Mouse (Mus musculus): Measurements from ENCODE around the gene Efcab11. TPM values are rescaled to one million over a fixed set of nuclear protein-coding genes. Genes with fewer than 3 reads are reported as not detected.
A peak's percentile ranks its signal among the peaks of the same experiment; 100 is the strongest.

Gene Efcab11
- total and polyA plus RNA-seq, 2 experiments from 2014 or later, result 4.3 to 4.7 TPM

DNA sequence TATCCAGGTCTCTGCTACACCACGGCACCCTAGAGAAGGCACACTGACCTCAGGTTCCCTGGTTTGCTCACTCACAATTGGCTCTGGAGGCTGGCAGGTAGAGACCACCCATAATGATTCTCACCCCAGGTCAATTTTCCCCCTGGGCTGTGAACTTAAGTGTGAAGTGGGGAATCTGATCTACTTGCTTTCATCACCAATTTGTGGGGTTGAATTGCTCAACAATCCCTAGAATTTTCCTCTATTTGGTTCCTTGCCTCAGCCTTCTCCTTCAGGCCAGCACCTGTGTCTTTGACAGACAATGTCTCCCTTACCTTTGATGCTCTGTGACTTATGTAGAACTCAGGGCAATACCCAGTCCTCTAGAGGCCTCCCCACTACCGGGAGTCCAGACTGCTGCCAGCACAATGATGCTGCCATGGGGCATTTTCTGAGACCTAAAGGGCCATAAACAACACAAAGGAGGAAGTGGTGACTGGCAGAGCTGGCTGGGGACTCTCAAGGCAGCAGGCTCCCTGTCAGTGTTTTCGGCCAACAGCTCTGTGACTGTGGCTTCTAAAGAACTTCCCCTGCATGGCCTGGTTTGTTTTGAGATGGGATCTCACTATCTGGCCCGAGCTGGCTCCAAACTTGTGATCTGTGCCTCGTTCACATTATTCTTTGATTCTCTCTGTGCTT lies 94.8 kb downstream of the Efcab11 start:
- Histone ChIP-seq H3K9ac (replicated peaks; ENCODE audit: low read length) (no peak overlapping the region), H3K4me1 (ENCODE audit: insufficient read depth, low read length) (no peaks in the 10 kb centered on the region), H3K27me3 (ENCODE audit: insufficient read depth, low read length) (no peaks in the 10 kb centered on the region), H3K4me3 (ENCODE audit: low read length) (no peak overlapping the region), H3K27ac (no peak overlapping the region), H3K4me2 (ENCODE audit: low read depth, low read length) (no peak overlapping the region), H3K36me3 (ENCODE audit: insufficient read depth, low read length) (no peaks in the 10 kb centered on the region), H3K9me3 (ENCODE audit: low read length) (no peaks in the 10 kb centered on the region)
- no peak for ATAC-seq
- TF ChIP-seq CTCF (IDR thresholded peaks at IDR 0.05; ENCODE audit: low read depth), result no peak
- 65% methylated on average over 5 of the region's 5 CpGs for WGBS
- no peak for DNase-seq (ENCODE audit: low spot score)

DNA sequence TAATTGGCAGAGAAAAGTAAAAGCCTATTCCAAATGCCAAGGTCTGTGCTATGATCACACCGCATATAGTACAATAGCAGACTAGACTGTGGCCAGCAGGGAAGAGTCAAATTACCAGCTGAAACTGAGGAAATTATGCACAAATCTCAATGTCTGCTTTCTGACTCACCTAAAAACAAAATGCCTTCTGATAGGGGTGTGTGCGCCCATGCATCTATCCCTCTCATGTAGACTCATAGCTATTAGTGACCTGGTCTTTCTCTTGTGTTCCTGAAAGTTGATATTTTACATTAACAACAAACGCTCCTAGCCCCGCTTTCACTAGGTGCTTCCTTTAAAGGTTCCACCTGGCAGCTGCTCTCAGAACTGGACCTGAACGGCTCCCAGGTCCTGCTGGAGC lies 102.5 kb downstream of the Efcab11 start:
- Histone ChIP-seq H3K36me3 (ENCODE audit: insufficient read depth, low read length) (no peaks in the 10 kb centered on the region), H3K4me1 (ENCODE audit: insufficient read depth, low read length) (no peaks in the 10 kb centered on the region), H3K27ac (no peak overlapping the region), H3K9me3 (ENCODE audit: low read length) (no peaks in the 10 kb centered on the region), H3K9ac (replicated peaks; ENCODE audit: low read length) (no peak overlapping the region), H3K4me2 (ENCODE audit: low read depth, low read length) (no peak overlapping the region), H3K4me3 (ENCODE audit: low read length) (no peak overlapping the region), H3K27me3 (ENCODE audit: insufficient read depth, low read length) (no peaks in the 10 kb centered on the region)
- no peak for DNase-seq (ENCODE audit: low spot score)
- 90% methylated on average over 5 of the region's 5 CpGs for WGBS
- no peak for TF ChIP-seq CTCF (IDR thresholded peaks at IDR 0.05; ENCODE audit: low read depth)
- ATAC-seq, result no peak

- no peak overlapping the region for H3K27ac ChIP-seq
- DNase-seq (ENCODE audit: low spot score) (no peak), ATAC-seq (no peak)
- H3K4me3 ChIP-seq (ENCODE audit: low read length), result no peak overlapping the region
- no peaks in the 10 kb centered on the region for H3K27me3 ChIP-seq (ENCODE audit: insufficient read depth, low read length)
- TF ChIP-seq CTCF (IDR thresholded peaks at IDR 0.05; ENCODE audit: low read depth), result no peak
- H3K4me1 ChIP-seq (ENCODE audit: insufficient read depth, low read length), result no peaks in the 10 kb centered on the region
- H3K36me3 ChIP-seq (ENCODE audit: insufficient read depth, low read length), result no peaks in the 10 kb centered on the region
- H3K9ac ChIP-seq (replicated peaks; ENCODE audit: low read length), result no peak overlapping the region
- H3K9me3 ChIP-seq (ENCODE audit: low read length), result no peaks in the 10 kb centered on the region
- WGBS, result 78% methylated on average over 3 of the region's 3 CpGs
- H3K4me2 ChIP-seq (ENCODE audit: low read depth, low read length), result no peak overlapping the region
These were observed 103.8 kb downstream of the Efcab11 start for GRCm38 (mm10) chr12:99780396-99780795.

GRCm38 (mm10) chr12:99779908-99780307 lies 104.3 kb downstream of the Efcab11 start:
- no peak overlapping the region for H3K4me3 ChIP-seq (ENCODE audit: low read length)
- DNase-seq (ENCODE audit: low spot score) (no peak), ATAC-seq (no peak)
- WGBS, result 36% methylated on average over 7 of the region's 7 CpGs
- no peak overlapping the region for H3K9ac ChIP-seq (replicated peaks; ENCODE audit: low read length)
- no peaks in the 10 kb centered on the region for H3K27me3 ChIP-seq (ENCODE audit: insufficient read depth, low read length)
- H3K36me3 ChIP-seq (ENCODE audit: insufficient read depth, low read length), result no peaks in the 10 kb centered on the region
- no peak overlapping the region for H3K27ac ChIP-seq
- H3K4me2 ChIP-seq (ENCODE audit: low read depth, low read length), result no peak overlapping the region
- H3K9me3 ChIP-seq (ENCODE audit: low read length), result no peaks in the 10 kb centered on the region
- no peaks in the 10 kb centered on the region for H3K4me1 ChIP-seq (ENCODE audit: insufficient read depth, low read length)
- TF ChIP-seq CTCF (IDR thresholded peaks at IDR 0.05; ENCODE audit: low read depth), result no peak

DNA sequence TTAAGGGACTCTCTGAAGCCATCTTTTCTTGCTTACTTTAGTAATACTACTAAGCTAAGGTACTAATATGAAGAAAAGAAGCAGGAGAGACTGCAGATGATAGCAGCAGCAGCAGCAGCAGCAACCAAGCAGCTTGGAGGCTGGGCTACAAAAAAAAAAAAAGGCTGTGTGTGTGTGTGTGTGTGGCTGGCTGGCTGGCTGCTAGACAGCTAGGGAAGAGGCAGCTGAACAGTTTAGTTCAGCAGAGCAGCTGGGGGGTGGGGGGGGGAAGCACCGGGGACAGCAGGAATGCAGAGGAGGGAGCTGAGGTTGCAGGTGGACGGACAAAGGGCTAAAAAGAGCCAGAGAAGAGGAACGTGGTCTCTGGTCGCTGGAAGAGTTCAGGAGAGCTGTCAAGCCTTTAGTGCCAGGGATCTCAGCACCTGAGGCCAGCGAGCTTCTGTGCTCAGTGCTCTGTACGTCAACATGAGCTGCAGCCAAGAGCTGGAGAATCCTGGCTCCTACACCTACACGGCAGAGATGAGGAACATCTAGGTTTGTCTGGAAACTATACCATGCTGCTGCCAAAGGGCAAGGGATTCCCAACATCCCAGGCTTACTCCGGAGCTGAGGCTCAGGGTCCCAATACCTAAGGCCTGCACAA lies 107.6 kb downstream of the Efcab11 start:
- peak; percentile 13 for DNase-seq (ENCODE audit: low spot score)
- no peaks in the 10 kb centered on the region for H3K9me3 ChIP-seq (ENCODE audit: low read length)
- H3K4me2 ChIP-seq (ENCODE audit: low read depth, low read length), result no peak overlapping the region
- peak; percentile 49; the same call in 1 of the 2 replicates for ATAC-seq
- no peaks in the 10 kb centered on the region for H3K36me3 ChIP-seq (ENCODE audit: insufficient read depth, low read length)
- no peak overlapping the region for H3K27ac ChIP-seq
- H3K9ac ChIP-seq (replicated peaks; ENCODE audit: low read length), result no peak overlapping the region
- no peak for TF ChIP-seq CTCF (IDR thresholded peaks at IDR 0.05; ENCODE audit: low read depth)
- 42% methylated on average over 8 of the region's 8 CpGs for whole genome bisulfite sequencing
- no peaks in the 10 kb centered on the region for H3K27me3 ChIP-seq (ENCODE audit: insufficient read depth, low read length)
- H3K4me3 ChIP-seq (ENCODE audit: low read length), result no peak overlapping the region
- H3K4me1 ChIP-seq (ENCODE audit: insufficient read depth, low read length), result no peaks in the 10 kb centered on the region

DNA sequence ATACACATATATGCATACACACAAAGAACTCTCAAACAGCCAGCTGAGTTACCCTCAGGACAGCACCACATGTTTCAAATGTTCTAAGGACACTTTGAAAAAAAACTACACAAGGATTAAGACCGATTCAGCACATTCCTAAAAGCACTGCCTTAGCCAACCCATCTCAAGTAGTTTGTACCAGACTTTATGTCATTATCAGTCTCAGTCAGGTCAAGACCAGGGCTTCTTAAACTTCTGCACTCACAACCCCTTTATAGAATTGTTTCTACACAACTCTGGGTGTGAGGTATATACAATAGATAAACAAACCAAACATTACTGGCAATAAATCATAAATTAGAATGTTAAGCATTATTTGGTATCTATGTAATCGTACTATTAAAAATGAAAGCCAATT lies 109.4 kb downstream of the Efcab11 start:
- 92% methylated on average over 2 of the region's 2 CpGs for WGBS
- H3K4me1 ChIP-seq (ENCODE audit: insufficient read depth, low read length), result no peaks in the 10 kb centered on the region
- no peak for DNase-seq (ENCODE audit: low spot score)
- H3K4me3 ChIP-seq (ENCODE audit: low read length), result no peak overlapping the region
- H3K36me3 ChIP-seq (ENCODE audit: insufficient read depth, low read length), result no peaks in the 10 kb centered on the region
- H3K27ac ChIP-seq, result no peak overlapping the region
- ATAC-seq, result no peak
- TF ChIP-seq CTCF (IDR thresholded peaks at IDR 0.05; ENCODE audit: low read depth), result no peak
- H3K4me2 ChIP-seq (ENCODE audit: low read depth, low read length), result no peak overlapping the region
- no peaks in the 10 kb centered on the region for H3K27me3 ChIP-seq (ENCODE audit: insufficient read depth, low read length)
- no peak overlapping the region for H3K9ac ChIP-seq (replicated peaks; ENCODE audit: low read length)
- H3K9me3 ChIP-seq (ENCODE audit: low read length), result no peaks in the 10 kb centered on the region

GRCm38 (mm10) chr12:99773636-99774193 lies 110.5 kb downstream of the Efcab11 start:
- no peak for TF ChIP-seq CTCF (IDR thresholded peaks at IDR 0.05; ENCODE audit: low read depth)
- H3K4me2 ChIP-seq (ENCODE audit: low read depth, low read length), result no peak overlapping the region
- no peak overlapping the region for H3K9ac ChIP-seq (replicated peaks; ENCODE audit: low read length)
- H3K9me3 ChIP-seq (ENCODE audit: low read length), result no peaks in the 10 kb centered on the region
- H3K36me3 ChIP-seq (ENCODE audit: insufficient read depth, low read length), result no peaks in the 10 kb centered on the region
- H3K4me1 ChIP-seq (ENCODE audit: insufficient read depth, low read length), result no peaks in the 10 kb centered on the region
- ATAC-seq, result no peak
- H3K27me3 ChIP-seq (ENCODE audit: insufficient read depth, low read length), result no peaks in the 10 kb centered on the region
- no peak for DNase-seq (ENCODE audit: low spot score)
- H3K27ac ChIP-seq, result no peak overlapping the region
- no peak overlapping the region for H3K4me3 ChIP-seq (ENCODE audit: low read length)
- 64% methylated on average over 5 of the region's 5 CpGs for WGBS
